ENCODE assay signal across 9 mouse cellular contexts in the genomic region with DNA sequence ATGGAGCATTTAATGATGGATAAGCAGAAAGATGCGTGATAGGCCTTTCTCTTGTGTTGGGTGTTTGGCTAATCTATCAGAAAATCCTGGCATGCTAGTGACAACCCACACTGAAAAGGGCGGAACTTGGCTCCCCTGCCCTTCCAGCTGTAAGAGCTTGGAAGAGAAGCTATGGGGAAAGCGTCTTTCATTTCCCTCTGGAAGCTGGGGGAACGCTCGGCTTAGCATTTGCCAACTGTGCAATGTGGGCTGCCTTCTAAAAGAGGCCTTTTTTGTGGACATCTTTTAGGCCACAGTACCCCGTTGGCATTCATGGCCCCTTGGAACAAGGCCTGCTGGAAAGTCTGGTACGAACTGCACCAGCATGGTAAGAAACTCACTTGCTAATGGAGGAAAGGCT. TPM values are rescaled to one million over a fixed set of nuclear protein-coding genes. Genes with fewer than 3 reads are reported as not detected.
DNase-seq lines count a peak whose midpoint lies in the region; ATAC-seq and TF ChIP-seq lines count a peak whose summit lies in the region.
"Had no signal": no experiment of that assay in that cellular context is flagged by ENCODE, and none has a peak within 500 bp of the region (broad histone marks: within the 10 kb centered on the region; RNA-seq: fewer than 3 reads in every experiment).

No protein-coding gene starts in this region.

- TF ChIP-seq POLR2A in brain, embryonic 14.5 days (IDR thresholded peaks at IDR 0.05; ENCODE audit: borderline replicate concordance, extremely low read depth, insufficient read depth, insufficient read length, poor library complexity, severe bottlenecking), result no peak
- TF ChIP-seq POLR2A in myocyte (IDR thresholded peaks at IDR 0.05; ENCODE audit: insufficient read length, low read depth), result no peak

- H3K9ac ChIP-seq in hindbrain, embryonic 15.5 days, result no peak overlapping the region
- H3K9ac ChIP-seq: stomach, embryonic 15.5 days had no signal

- H3K36me3 ChIP-seq in hindbrain, embryonic 15.5 days, result no peaks in the 10 kb centered on the region
- H3K36me3 ChIP-seq in hindbrain, embryonic 10.5 days, result no peaks in the 10 kb centered on the region
- H3K36me3 ChIP-seq in myocyte (ENCODE audit: control insufficient read depth, insufficient read depth), result no peaks in the 10 kb centered on the region
- H3K36me3 ChIP-seq: stomach, embryonic 15.5 days had no signal

- ATAC-seq in hindbrain, embryonic 15.5 days (ENCODE audit: low FRiP score, low read depth), result peak; percentile 80

- H3K9me3 ChIP-seq in hindbrain, embryonic 15.5 days, result no peaks in the 10 kb centered on the region
- H3K9me3 ChIP-seq in hindbrain, embryonic 10.5 days, result no peaks in the 10 kb centered on the region
- H3K9me3 ChIP-seq: stomach, embryonic 15.5 days had no signal

- no peak overlapping the region for H3K4me3 ChIP-seq in hindbrain, embryonic 15.5 days
- H3K4me3 ChIP-seq in hindbrain, embryonic 10.5 days, result no peak overlapping the region
- no peak overlapping the region for H3K4me3 ChIP-seq in myocyte
- H3K4me3 ChIP-seq: stomach, embryonic 15.5 days had no signal

- no peak overlapping the region for H3K4me2 ChIP-seq in hindbrain, embryonic 15.5 days
- peak overlapping the region; percentile 44 for H3K4me2 ChIP-seq in myocyte (ENCODE audit: low read depth)
- H3K4me2 ChIP-seq: stomach, embryonic 15.5 days had no signal

- no peak for TF ChIP-seq CTCF in brain, embryonic 14.5 days (IDR thresholded peaks at IDR 0.05; ENCODE audit: borderline replicate concordance, extremely low read depth, insufficient read depth, insufficient read length)

- peak overlapping the region; percentile 66 for H3K27ac ChIP-seq in hindbrain, embryonic 15.5 days (replicated peaks)
- H3K27ac ChIP-seq in hindbrain, embryonic 10.5 days, result no peak overlapping the region
- H3K27ac ChIP-seq: stomach, embryonic 15.5 days had no signal

- WGBS in hindbrain, embryonic 15.5 days, result 55% methylated on average over 7 of the region's 7 CpGs
- WGBS in hindbrain, embryonic 10.5 days, result 86% methylated on average over 7 of the region's 7 CpGs

- H3ac ChIP-seq in myocyte (ENCODE audit: control insufficient read depth, insufficient read length), result no peak overlapping the region

- H3K27me3 ChIP-seq in hindbrain, embryonic 15.5 days, result no peaks in the 10 kb centered on the region
- no peaks in the 10 kb centered on the region for H3K27me3 ChIP-seq in hindbrain, embryonic 10.5 days (ENCODE audit: insufficient read depth, poor library complexity, severe bottlenecking)
- no peaks in the 10 kb centered on the region for H3K27me3 ChIP-seq in myocyte (ENCODE audit: control insufficient read depth, insufficient read depth, insufficient read length)
- H3K27me3 ChIP-seq: stomach, embryonic 15.5 days had no signal

- no peak for DNase-seq in hindbrain, embryonic 10.5 days (ENCODE audit: low spot score)
- DNase-seq in brain, embryonic 14.5 days (ENCODE audit: low read depth), result peak; percentile 92
- DNase-seq in layer of hippocampus, adult 18-20 months (ENCODE audit: low spot score in 2 of 2), result peak; percentile 66 to 80
- no peak for DNase-seq in testis, postnatal 14 days (ENCODE audit: low spot score)
- DNase-seq in c-Kit-positive CD71-positive TER-119-positive erythroid progenitor cells, embryonic 14.5 days (ENCODE audit: low spot score), result no peak
- no peak for DNase-seq in spleen, adult 18-20 months

- H3K4me1 ChIP-seq in hindbrain, embryonic 15.5 days (replicated peaks), result no peaks in the 10 kb centered on the region
- H3K4me1 ChIP-seq in hindbrain, embryonic 10.5 days (replicated peaks), result peaks cover 5% of the 10 kb centered on the region
- H3K4me1 ChIP-seq: stomach, embryonic 15.5 days had no signal

- no peaks in the 10 kb centered on the region for H3K79me2 ChIP-seq in myocyte (ENCODE audit: control insufficient read depth, insufficient read depth)

TF ChIP-seq in myocyte, 11 proteins besides CTCF, POLR2A, EP300 and RAD21:
- TF ChIP-seq TCF3 (IDR thresholded peaks at IDR 0.05; ENCODE audit: insufficient read length, low read depth) (no peak), SRF (IDR thresholded peaks at IDR 0.05; ENCODE audit: control insufficient read depth, insufficient read length, low read depth) (no peak), MYOD1 (IDR thresholded peaks at IDR 0.05; ENCODE audit: control insufficient read depth in 1 of 3, insufficient read length in 2 of 3, low read depth in 2 of 3) (no peak)

RNA-seq across cellular contexts. Expression of a gene that starts 34.1 kb away (rescaled TPM):
- 7.6 and 8.5 TPM in 2 replicates for polyA plus RNA-seq in hindbrain, embryonic 15.5 days (2015; fragmentation: Nextera tagmentation; extraction: Ambion mirVana)
- 11.9 and 12.8 TPM in 2 replicates for polyA plus RNA-seq in hindbrain, embryonic 10.5 days (2016; fragmentation: Nextera tagmentation; extraction: Ambion mirVana)
- polyA plus RNA-seq in brain, embryonic 14.5 days (2012; rRNA removed), result 8.4 and 9.5 TPM in 2 replicates
- 1 to 10 TPM; 7.9 to 8.0 TPM for total RNA-seq in layer of hippocampus, adult 18-20 months (2021)
- 8.4 TPM for polyA plus RNA-seq in myocyte (2012; fragmentation: generic; extraction: Trizol)

RNA-seq across cellular contexts. Expression of a gene that starts 41.5 kb away (rescaled TPM):
- 10.0 and 10.9 TPM in 2 replicates for polyA plus RNA-seq in hindbrain, embryonic 15.5 days (2015; fragmentation: Nextera tagmentation; extraction: Ambion mirVana)
- 6.7 and 7.3 TPM in 2 replicates for polyA plus RNA-seq in hindbrain, embryonic 10.5 days (2016; fragmentation: Nextera tagmentation; extraction: Ambion mirVana)
- polyA plus RNA-seq in brain, embryonic 14.5 days (2012; rRNA removed), result 13.2 and 13.3 TPM in 2 replicates
- total RNA-seq in layer of hippocampus, adult 18-20 months (2021), result 10 to 100 TPM; 56.9 to 61.0 TPM
- polyA plus RNA-seq in myocyte (2012; fragmentation: generic; extraction: Trizol), result 1.1 TPM

Comparison
In these comparisons a context has a peak if more than half of its experiments do, and no peak if none do; other contexts are left out.
1. DNase-seq: peak in brain, embryonic 14.5 days (single experiment) and layer of hippocampus, adult 18-20 months (2 of 2); none in hindbrain, embryonic 10.5 days (single experiment), testis, postnatal 14 days (single experiment), c-Kit-positive CD71-positive TER-119-positive erythroid progenitor cells, embryonic 14.5 days (single experiment) and spleen, adult 18-20 months (0 of 2).